Mouse (Mus musculus): ENCODE data around the gene Scp2. TPM values are rescaled to one million over a fixed set of nuclear protein-coding genes. Genes with fewer than 3 reads are reported as not detected.

Scp2 gene
- polyA plus RNA-seq, 1 experiment from 2014 or later: 212 TPM

DNA sequence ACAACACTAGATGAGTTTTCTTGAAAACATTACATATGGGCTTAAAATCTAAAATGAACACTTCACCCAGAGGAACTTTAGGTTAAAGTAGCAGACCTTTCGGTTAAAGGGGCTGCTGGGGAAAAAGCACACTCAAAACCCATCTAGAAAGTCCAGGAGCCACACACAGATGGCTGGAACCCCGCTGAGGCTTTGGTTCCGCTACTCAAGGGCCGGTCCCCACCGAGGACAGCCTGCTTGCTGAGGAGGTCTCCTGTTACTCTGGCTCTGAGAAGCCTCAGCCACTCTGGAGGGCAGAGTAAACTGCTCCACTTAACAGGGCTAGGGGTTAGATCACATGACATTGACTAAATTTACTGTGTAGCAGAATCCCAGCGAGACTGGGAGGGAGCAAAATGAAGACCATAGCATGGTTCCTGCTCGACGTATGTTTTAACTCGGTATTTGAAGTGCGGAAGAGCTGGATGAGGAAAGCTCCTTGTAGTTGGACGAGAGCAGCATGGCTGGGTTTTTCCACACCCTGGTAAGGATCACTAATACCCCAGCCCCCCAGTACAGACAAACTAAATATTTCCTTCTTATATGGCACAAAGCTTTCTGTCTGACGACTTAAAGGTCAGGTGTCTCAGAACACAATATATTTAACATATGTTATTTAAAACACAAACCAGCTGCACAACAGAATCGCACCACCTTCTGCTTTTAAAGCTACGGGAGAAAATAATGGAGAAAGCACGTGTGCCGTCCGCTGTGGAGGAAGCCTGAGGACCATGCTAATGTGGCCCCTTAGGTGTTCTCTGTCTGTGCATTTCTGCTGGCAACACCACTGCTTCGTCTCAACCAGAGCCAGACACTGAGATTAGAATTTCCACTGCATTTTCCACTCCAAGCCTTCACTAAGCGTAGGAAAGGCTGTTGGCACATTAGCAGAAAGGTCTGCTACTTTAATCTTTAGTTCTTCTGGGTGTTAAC is 99.4 kb downstream of the Scp2 start:
- Histone ChIP-seq H3K27ac (replicated peaks; ENCODE audit: low read depth, low read length) (no peak overlapping the region), H3K4me2 (ENCODE audit: low read length) (no peak overlapping the region), H3K4me1 (ENCODE audit: control insufficient read depth, insufficient read depth, low read length) (no peaks in the 10 kb centered on the region), H3K9me3 (ENCODE audit: control insufficient read depth, low read length) (no peaks in the 10 kb centered on the region), H3K9ac (replicated peaks; ENCODE audit: low read length) (no peak overlapping the region), H3K27me3 (ENCODE audit: control insufficient read depth, insufficient read depth, low read length) (no peaks in the 10 kb centered on the region), H3K36me3 (ENCODE audit: control insufficient read depth, insufficient read depth, low read length) (peaks cover 55% of the 10 kb centered on the region), H3K4me3 (replicated peaks; ENCODE audit: low read depth, low read length) (no peak overlapping the region)
- no peak for DNase-seq
- 75% methylated on average over 19 of the region's 19 CpGs for WGBS
- ATAC-seq (ENCODE audit: low FRiP score, low TSS enrichment): no peak

DNA sequence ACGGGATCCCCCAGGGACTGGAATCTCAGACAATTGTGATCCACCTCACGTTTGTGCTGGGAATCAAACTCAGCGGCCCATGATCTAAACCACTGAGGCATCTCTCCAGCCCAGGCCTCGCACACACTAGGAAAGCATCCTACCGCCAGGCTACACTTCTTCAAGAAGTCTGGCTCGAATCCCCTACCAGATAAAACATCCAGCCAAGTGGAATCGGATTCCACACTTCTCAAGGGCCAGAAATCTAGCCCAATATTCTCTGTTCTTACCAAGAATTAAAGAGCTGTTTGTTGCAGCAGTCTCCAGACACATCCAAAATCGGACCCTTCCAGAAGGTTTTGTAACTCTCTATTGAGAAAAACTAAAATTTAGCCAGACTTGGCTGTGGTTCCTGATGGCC is 107.8 kb downstream of the Scp2 start:
- peaks cover 15% of the 10 kb centered on the region; the same call in 1 of the 2 replicates for H3K27me3 ChIP-seq (ENCODE audit: control insufficient read depth, insufficient read depth, low read length)
- H3K36me3 ChIP-seq (ENCODE audit: control insufficient read depth, insufficient read depth, low read length): peaks cover 5% of the 10 kb centered on the region; the same call in 1 of the 2 replicates
- no peak overlapping the region for H3K4me2 ChIP-seq (ENCODE audit: low read length)
- no peaks in the 10 kb centered on the region for H3K9me3 ChIP-seq (ENCODE audit: control insufficient read depth, low read length)
- no peak for ATAC-seq (ENCODE audit: low FRiP score, low TSS enrichment)
- 74% methylated on average over 8 of the region's 8 CpGs for WGBS
- H3K27ac ChIP-seq (replicated peaks; ENCODE audit: low read depth, low read length): no peak overlapping the region
- DNase-seq: no peak
- no peaks in the 10 kb centered on the region for H3K4me1 ChIP-seq (ENCODE audit: control insufficient read depth, insufficient read depth, low read length)
- H3K9ac ChIP-seq (replicated peaks; ENCODE audit: low read length): no peak overlapping the region
- no peak overlapping the region for H3K4me3 ChIP-seq (replicated peaks; ENCODE audit: low read depth, low read length)

DNA sequence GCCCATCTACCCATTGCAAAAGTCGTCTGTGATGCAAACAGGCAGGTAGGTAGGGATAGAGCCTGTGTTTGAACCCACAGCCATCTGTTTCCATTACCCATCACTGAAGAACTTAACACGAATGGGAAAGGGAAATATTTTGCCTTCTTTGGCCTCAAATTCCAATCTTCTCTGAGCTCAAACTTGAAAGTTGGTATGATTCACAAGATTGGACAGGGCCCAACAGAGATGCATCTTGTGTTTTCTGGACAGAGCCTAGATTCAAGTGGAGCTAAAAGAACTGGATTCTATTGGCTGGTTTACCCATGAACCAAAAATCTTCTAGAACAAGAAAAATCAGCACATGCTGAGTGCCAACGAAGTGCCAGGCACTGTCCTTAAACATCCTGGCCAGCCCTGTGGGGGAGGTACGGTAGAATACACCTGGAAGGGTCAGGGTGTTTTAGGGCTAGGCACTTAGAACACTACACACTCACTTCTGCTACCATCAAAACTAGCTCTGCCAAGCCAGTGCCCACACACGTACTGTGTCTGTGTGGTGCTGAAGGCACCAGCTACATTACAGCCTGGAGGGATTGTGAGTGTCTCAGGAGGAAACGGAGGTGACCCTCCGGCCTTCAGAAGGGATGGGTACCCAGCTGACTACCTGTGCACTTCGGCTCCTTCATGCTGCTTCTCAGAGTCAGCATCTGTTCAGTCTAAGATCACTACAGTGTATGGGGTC is 111.6 kb downstream of the Scp2 start:
- Histone ChIP-seq H3K36me3 (ENCODE audit: control insufficient read depth, insufficient read depth, low read length) (no peaks in the 10 kb centered on the region), H3K27ac (replicated peaks; ENCODE audit: low read depth, low read length) (no peak overlapping the region), H3K4me3 (replicated peaks; ENCODE audit: low read depth, low read length) (no peak overlapping the region), H3K27me3 (ENCODE audit: control insufficient read depth, insufficient read depth, low read length) (peaks cover 37% of the 10 kb centered on the region), H3K4me1 (ENCODE audit: control insufficient read depth, insufficient read depth, low read length) (no peaks in the 10 kb centered on the region), H3K4me2 (ENCODE audit: low read length) (no peak overlapping the region), H3K9ac (replicated peaks; ENCODE audit: low read length) (no peak overlapping the region), H3K9me3 (ENCODE audit: control insufficient read depth, low read length) (no peaks in the 10 kb centered on the region)
- WGBS: 82% methylated on average over 8 of the region's 8 CpGs
- ATAC-seq (ENCODE audit: low FRiP score, low TSS enrichment): no peak
- DNase-seq: no peak

GRCm38 (mm10) chr4:108032352-108032849 is 112.4 kb downstream of the Scp2 start:
- WGBS: 47% methylated on average over 11 of the region's 11 CpGs
- ATAC-seq (ENCODE audit: low FRiP score, low TSS enrichment) (no peak), DNase-seq (no peak)
- peak overlapping the region; percentile 52 for H3K4me3 ChIP-seq (replicated peaks; ENCODE audit: low read depth, low read length)
- no peaks in the 10 kb centered on the region for H3K9me3 ChIP-seq (ENCODE audit: control insufficient read depth, low read length)
- H3K36me3 ChIP-seq (ENCODE audit: control insufficient read depth, insufficient read depth, low read length): no peaks in the 10 kb centered on the region
- H3K9ac ChIP-seq (replicated peaks; ENCODE audit: low read length): peak overlapping the region; percentile 55
- H3K4me1 ChIP-seq (ENCODE audit: control insufficient read depth, insufficient read depth, low read length): no peaks in the 10 kb centered on the region
- no peak overlapping the region for H3K27ac ChIP-seq (replicated peaks; ENCODE audit: low read depth, low read length)
- H3K4me2 ChIP-seq (ENCODE audit: low read length): peak overlapping the region; percentile 99
- peaks cover 37% of the 10 kb centered on the region for H3K27me3 ChIP-seq (ENCODE audit: control insufficient read depth, insufficient read depth, low read length)

GRCm38 (mm10) chr4:108031502-108032351 is 113.1 kb downstream of the Scp2 start:
- no peaks in the 10 kb centered on the region for H3K36me3 ChIP-seq (ENCODE audit: control insufficient read depth, insufficient read depth, low read length)
- DNase-seq: peak; percentile 72
- ATAC-seq (ENCODE audit: low FRiP score, low TSS enrichment): no peak
- peak overlapping the region; percentile 52 for H3K4me3 ChIP-seq (replicated peaks; ENCODE audit: low read depth, low read length)
- H3K9ac ChIP-seq (replicated peaks; ENCODE audit: low read length): peak overlapping the region; percentile 55
- WGBS: under 1% methylated on average over 80 of the region's 86 CpGs
- peaks cover 37% of the 10 kb centered on the region for H3K27me3 ChIP-seq (ENCODE audit: control insufficient read depth, insufficient read depth, low read length)
- no peaks in the 10 kb centered on the region for H3K4me1 ChIP-seq (ENCODE audit: control insufficient read depth, insufficient read depth, low read length)
- peak overlapping the region; percentile 99 for H3K4me2 ChIP-seq (ENCODE audit: low read length)
- no peak overlapping the region for H3K27ac ChIP-seq (replicated peaks; ENCODE audit: low read depth, low read length)
- H3K9me3 ChIP-seq (ENCODE audit: control insufficient read depth, low read length): no peaks in the 10 kb centered on the region

DNA sequence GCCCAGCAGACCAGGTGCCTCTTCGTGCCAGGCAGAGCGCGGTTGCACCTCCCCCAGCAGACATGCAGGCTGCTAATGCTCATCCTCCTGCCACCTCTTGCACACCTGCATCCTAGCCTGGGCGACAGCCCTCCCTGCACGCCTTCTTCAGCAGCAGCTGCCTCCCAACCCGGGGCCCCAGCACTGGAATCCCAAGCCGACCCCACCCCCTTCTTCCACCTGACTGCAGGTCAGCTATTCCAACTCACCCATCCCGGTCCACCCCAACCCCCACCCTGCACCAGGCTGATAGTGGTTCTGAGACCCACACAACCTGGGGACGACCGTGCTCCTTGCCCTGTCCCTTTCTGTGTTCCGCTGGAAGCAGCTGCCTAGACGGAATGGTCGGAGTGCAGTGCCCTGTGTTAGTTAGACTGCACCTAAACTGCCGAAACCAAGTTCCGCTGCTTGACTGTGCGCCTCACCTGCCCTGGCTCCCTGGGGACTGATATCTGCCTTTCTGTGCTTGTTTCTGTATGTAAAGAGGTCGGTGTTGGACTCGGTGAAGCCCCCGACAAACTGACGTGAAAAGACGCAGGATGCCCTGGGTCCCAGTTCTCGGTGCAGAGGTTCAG is 113.8 kb downstream of the Scp2 start:
- no peaks in the 10 kb centered on the region for H3K4me1 ChIP-seq (ENCODE audit: control insufficient read depth, insufficient read depth, low read length)
- H3K27me3 ChIP-seq (ENCODE audit: control insufficient read depth, insufficient read depth, low read length): peaks cover 37% of the 10 kb centered on the region
- no peaks in the 10 kb centered on the region for H3K9me3 ChIP-seq (ENCODE audit: control insufficient read depth, low read length)
- H3K9ac ChIP-seq (replicated peaks; ENCODE audit: low read length): peak overlapping the region; percentile 55
- H3K27ac ChIP-seq (replicated peaks; ENCODE audit: low read depth, low read length): no peak overlapping the region
- H3K36me3 ChIP-seq (ENCODE audit: control insufficient read depth, insufficient read depth, low read length): no peaks in the 10 kb centered on the region
- ATAC-seq (ENCODE audit: low FRiP score, low TSS enrichment) (no peak; the same call in 1 of the 2 replicates), DNase-seq (peak; percentile 57)
- 3% methylated on average over 22 of the region's 22 CpGs for WGBS
- H3K4me2 ChIP-seq (ENCODE audit: low read length): peak overlapping the region; percentile 99
- peak overlapping the region; percentile 52 for H3K4me3 ChIP-seq (replicated peaks; ENCODE audit: low read depth, low read length)

DNA sequence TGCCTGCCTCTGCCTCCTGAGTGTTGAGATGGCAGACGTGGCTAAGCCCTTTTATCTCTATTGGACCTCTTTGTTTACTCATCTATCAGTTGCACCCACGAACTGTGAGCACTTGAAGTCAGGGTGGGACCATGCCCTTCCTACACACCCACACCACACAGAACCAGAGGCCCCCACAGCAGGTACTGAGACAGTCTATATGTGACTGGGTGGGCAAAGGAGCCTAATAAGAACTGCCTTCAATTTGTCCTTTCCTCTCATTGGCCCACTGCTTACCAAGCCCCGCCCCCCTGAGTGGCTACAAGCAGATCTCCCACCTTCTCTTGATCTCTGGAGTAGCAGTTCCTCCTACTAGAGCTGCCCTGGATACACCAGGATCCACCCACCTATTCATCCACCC is 118.6 kb downstream of the Scp2 start:
- Histone ChIP-seq H3K9me3 (ENCODE audit: control insufficient read depth, low read length) (no peaks in the 10 kb centered on the region), H3K9ac (replicated peaks; ENCODE audit: low read length) (no peak overlapping the region), H3K4me2 (ENCODE audit: low read length) (no peak overlapping the region), H3K27me3 (ENCODE audit: control insufficient read depth, insufficient read depth, low read length) (peaks cover 14% of the 10 kb centered on the region), H3K27ac (replicated peaks; ENCODE audit: low read depth, low read length) (no peak overlapping the region), H3K36me3 (ENCODE audit: control insufficient read depth, insufficient read depth, low read length) (no peaks in the 10 kb centered on the region), H3K4me1 (ENCODE audit: control insufficient read depth, insufficient read depth, low read length) (no peaks in the 10 kb centered on the region), H3K4me3 (replicated peaks; ENCODE audit: low read depth, low read length) (no peak overlapping the region)
- no peak for ATAC-seq (ENCODE audit: low FRiP score, low TSS enrichment)
- DNase-seq: no peak
- 39% methylated on average over 3 of the region's 3 CpGs for WGBS

DNA sequence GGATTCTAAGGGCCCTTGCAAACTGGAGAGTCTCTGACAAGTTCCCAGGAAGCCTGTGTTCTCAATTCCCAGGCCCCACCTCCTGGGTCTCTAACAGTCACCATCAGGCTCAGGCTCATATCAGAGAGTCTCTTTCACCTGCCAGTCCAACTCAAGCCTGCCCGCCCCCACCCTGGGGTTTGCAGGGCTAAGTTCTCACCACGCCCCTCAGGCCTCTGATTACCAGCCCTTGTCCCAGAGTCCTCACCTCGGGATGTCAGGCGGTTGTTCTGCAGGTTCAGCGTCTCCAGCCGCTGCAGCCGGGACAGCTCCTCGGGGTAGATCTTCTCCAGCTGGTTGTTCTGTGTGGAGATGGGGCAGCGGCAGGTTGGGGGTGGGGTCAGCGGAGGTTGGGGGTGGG is 119.5 kb downstream of the Scp2 start:
- Histone ChIP-seq H3K4me2 (ENCODE audit: low read length) (no peak overlapping the region), H3K27ac (replicated peaks; ENCODE audit: low read depth, low read length) (no peak overlapping the region), H3K9ac (replicated peaks; ENCODE audit: low read length) (no peak overlapping the region), H3K36me3 (ENCODE audit: control insufficient read depth, insufficient read depth, low read length) (no peaks in the 10 kb centered on the region), H3K4me3 (replicated peaks; ENCODE audit: low read depth, low read length) (no peak overlapping the region), H3K27me3 (ENCODE audit: control insufficient read depth, insufficient read depth, low read length) (peaks cover 5% of the 10 kb centered on the region; the same call in 1 of the 2 replicates), H3K4me1 (ENCODE audit: control insufficient read depth, insufficient read depth, low read length) (no peaks in the 10 kb centered on the region), H3K9me3 (ENCODE audit: control insufficient read depth, low read length) (no peaks in the 10 kb centered on the region)
- no peak for ATAC-seq (ENCODE audit: low FRiP score, low TSS enrichment)
- DNase-seq: no peak
- 3% methylated on average over 10 of the region's 10 CpGs for WGBS
